Mouse (Mus musculus): ENCODE measurements around the gene Tktl1.
"Not testable (repeated sequence)": the region's sequence is repeated elsewhere in the genome, so short reads cannot be mapped to it uniquely, and the experiment has no call there.

Gene Tktl1

GRCm38 (mm10) chrX:74176959-74177358 lies at the start of gene Tktl1:
Gene Tktl1 (plus strand): TSS chrX:74177259.
- DNase-seq = no peak

- DNase-seq = not testable (repeated sequence)
These were observed 41.8 kb upstream of the Tktl1 start, which contains the start of gene Mecp2 for GRCm38 (mm10) chrX:74135263-74135662. Gene Mecp2 (minus strand): TSS chrX:74135363.

GRCm38 (mm10) chrX:74167738-74168137 lies 9.3 kb upstream of the Tktl1 start, which contains the start of gene Tex28:
Gene Tex28 (minus strand): TSS chrX:74167838.
- DNase-seq = no peak

- no peak for DNase-seq
These were observed 26.5 kb downstream of the Tktl1 start for GRCm38 (mm10) chrX:74203556-74203955.

- no peak for DNase-seq
These were observed 41.4 kb downstream of the Tktl1 start for GRCm38 (mm10) chrX:74218496-74218895.

- DNase-seq = no peak
These were observed 42.4 kb downstream of the Tktl1 start for GRCm38 (mm10) chrX:74219449-74219848.

- DNase-seq = not testable (repeated sequence)
These were observed 43.0 kb downstream of the Tktl1 start for GRCm38 (mm10) chrX:74220099-74220498.

GRCm38 (mm10) chrX:74230038-74230437 lies 53.0 kb downstream of the Tktl1 start:
- DNase-seq = no peak

GRCm38 (mm10) chrX:74233196-74233595 lies 56.1 kb downstream of the Tktl1 start:
- no peak for DNase-seq

GRCm38 (mm10) chrX:74240332-74240731 lies 63.3 kb downstream of the Tktl1 start:
- DNase-seq = no peak

- DNase-seq = peak; percentile 52
These were observed 66.3 kb downstream of the Tktl1 start for GRCm38 (mm10) chrX:74243396-74243795.

GRCm38 (mm10) chrX:74243807-74244206 lies 66.7 kb downstream of the Tktl1 start:
- no peak for DNase-seq

- DNase-seq = peak; percentile 74
These were observed 67.6 kb downstream of the Tktl1 start for GRCm38 (mm10) chrX:74244614-74245083.

- DNase-seq = no peak
These were observed 68.0 kb downstream of the Tktl1 start for GRCm38 (mm10) chrX:74245107-74245506.

GRCm38 (mm10) chrX:74245687-74246086 lies 68.6 kb downstream of the Tktl1 start:
- DNase-seq = peak; percentile 90

- peak; percentile 91 for DNase-seq
These were observed 69.2 kb downstream of the Tktl1 start for GRCm38 (mm10) chrX:74246213-74246681.

GRCm38 (mm10) chrX:74246693-74247092 lies 69.6 kb downstream of the Tktl1 start:
- no peak for DNase-seq

- peak; percentile 84 for DNase-seq
These were observed 71.6 kb downstream of the Tktl1 start for GRCm38 (mm10) chrX:74248651-74249050.

GRCm38 (mm10) chrX:74249615-74250014 lies 72.6 kb downstream of the Tktl1 start, which contains the start of gene Flna:
Gene Flna (minus strand): TSS chrX:74249820.
- peak; percentile 85 for DNase-seq

GRCm38 (mm10) chrX:74254153-74254887 lies 77.3 kb downstream of the Tktl1 start, which contains the start of gene Emd:
Gene Emd (plus strand): TSS chrX:74254687.
- peak; percentile 92 for DNase-seq

- DNase-seq = no peak
These were observed 78.0 kb downstream of the Tktl1 start for GRCm38 (mm10) chrX:74254888-74255565.

GRCm38 (mm10) chrX:74257746-74258145 lies 80.7 kb downstream of the Tktl1 start:
- DNase-seq = no peak

Data from kidney, postnatal 10 days (tissue).